Mouse (Mus musculus) neural tube, embryonic 12.5 days (tissue): ENCODE measurements around the gene Hist1h4b. TPM values are rescaled to one million over a fixed set of nuclear protein-coding genes. Genes with fewer than 3 reads are reported as not detected.
"Not testable (repeated sequence)": the region's sequence is repeated elsewhere in the genome, so short reads cannot be mapped to it uniquely, and the experiment has no call there.

Experiments used
- ATAC-seq: fragments of 200-750 bp; cut with Nextera tagmentation; 2 replicates; pipeline ENCODE4 v1.8.0; 2017; ENCODE audit warnings: low read depth, mild to moderate bottlenecking, moderate TSS enrichment, moderate library complexity; ENCODE audit not compliant: low FRiP score
- H3K27ac ChIP-seq: fragments of 300-500 bp; sonication (generic); 2 replicates; pipeline ENCODE4 v1.5.1; 2016
- H3K27me3 ChIP-seq: fragments of 300-500 bp; sonication (generic); replicated peaks from 2 replicates; pipeline ENCODE4 v1.6.1; 2016; ENCODE audit warnings: mild to moderate bottlenecking
- H3K36me3 ChIP-seq: fragments of 300-500 bp; sonication (generic); 2 replicates; pipeline ENCODE4 v1.6.1; 2016; ENCODE audit warnings: mild to moderate bottlenecking
- H3K4me1 ChIP-seq: fragments of 300-500 bp; sonication (generic); 2 replicates; pipeline ENCODE4 v1.6.1; 2016
- H3K4me2 ChIP-seq: fragments of 300-500 bp; sonication (generic); replicated peaks from 2 replicates; pipeline ENCODE4 v1.6.1; 2016; ENCODE audit warnings: mild to moderate bottlenecking
- H3K4me3 ChIP-seq: fragments of 300-500 bp; sonication (generic); 2 replicates; pipeline ENCODE4 v1.5.1; 2016
- H3K9ac ChIP-seq: fragments of 300-500 bp; sonication (generic); 2 replicates; pipeline ENCODE4 v1.6.1; 2016; ENCODE audit warnings: mild to moderate bottlenecking
- H3K9me3 ChIP-seq: fragments of 300-500 bp; sonication (generic); 2 replicates; pipeline ENCODE4 v1.6.1; 2016; ENCODE audit warnings: mild to moderate bottlenecking
- WGBS: fragments of 180-500 bp; shearing (Covaris S2); methylation state at CpG from one replicate; pipeline ENCODE4 v1.1.7; 2016; 5-methylcytosine and 5-hydroxymethylcytosine counted together
- polyA plus RNA-seq: library from polyadenylated mRNA; unstranded; fragments of >200 nt; fragmentation: Nextera tagmentation; extraction: Ambion mirVana; gene quantifications from 2 replicates; pipeline ENCODE4 v1.2.1, GENCODE M21; 2016

Hist1h4b gene
- polyA plus RNA-seq, 1 experiment from 2014 or later, result 4.5 TPM

GRCm38 (mm10) chr13:23743215-23743614 lies 13.6 kb upstream of the Hist1h4b start:
- no peak overlapping the region for H3K27ac ChIP-seq
- no peak for ATAC-seq
- no peak overlapping the region for H3K4me3 ChIP-seq
- H3K9me3 ChIP-seq, result no peaks in the 10 kb centered on the region
- WGBS, result 85% methylated on average over 5 of the region's 5 CpGs
- peaks cover 14% of the 10 kb centered on the region for H3K4me1 ChIP-seq
- H3K27me3 ChIP-seq, result no peaks in the 10 kb centered on the region
- H3K9ac ChIP-seq, result no peak overlapping the region
- H3K36me3 ChIP-seq, result no peaks in the 10 kb centered on the region
- H3K4me2 ChIP-seq, result no peak overlapping the region

- Histone ChIP-seq H3K36me3 (no peaks in the 10 kb centered on the region), H3K27ac (no peak overlapping the region), H3K9me3 (no peaks in the 10 kb centered on the region), H3K27me3 (no peaks in the 10 kb centered on the region), H3K9ac (no peak overlapping the region), H3K4me3 (0 out of 2 replicates have a peak overlapping the region, but pooled peaks have one; percentile 18), H3K4me2 (peak overlapping the region; percentile 60), H3K4me1 (peaks cover 14% of the 10 kb centered on the region)
- no peak for ATAC-seq
- 56% methylated on average over 4 of the region's 4 CpGs for WGBS
These were observed 12.8 kb upstream of the Hist1h4b start for GRCm38 (mm10) chr13:23743963-23744362.

- Histone ChIP-seq H3K27ac (no peak overlapping the region), H3K4me2 (peak overlapping the region; percentile 60), H3K36me3 (no peaks in the 10 kb centered on the region), H3K4me1 (peaks cover 8% of the 10 kb centered on the region; the same call in 1 of the 2 replicates), H3K4me3 (peak overlapping the region; percentile 26), H3K27me3 (no peaks in the 10 kb centered on the region), H3K9ac (peak overlapping the region; percentile 49), H3K9me3 (no peaks in the 10 kb centered on the region)
- no peak for ATAC-seq
- under 1% methylated on average over 24 of the region's 36 CpGs for whole genome bisulfite sequencing
These were observed 12.1 kb upstream of the Hist1h4b start for GRCm38 (mm10) chr13:23744421-23745380.

- Histone ChIP-seq H3K4me2 (peak within 1 kb of the TSS; percentile 60), H3K27ac (peak within 1 kb of the TSS; percentile 94), H3K36me3 (no peaks in the 10 kb centered on the region), H3K4me3 (peak within 1 kb of the TSS; percentile 39), H3K9ac (peak within 1 kb of the TSS; percentile 58), H3K9me3 (no peaks in the 10 kb centered on the region), H3K27me3 (no peaks in the 10 kb centered on the region), H3K4me1 (peaks cover 5% of the 10 kb centered on the region; the same call in 1 of the 2 replicates)
- ATAC-seq, result peak; percentile 69
- whole genome bisulfite sequencing, result under 1% methylated on average over 28 of the region's 28 CpGs
These were observed 11.2 kb upstream of the Hist1h4b start, which contains the start of gene Hist1h3c for GRCm38 (mm10) chr13:23745381-23746161. TSS of gene Hist1h3c (minus strand) at chr13:23745602.

GRCm38 (mm10) chr13:23746201-23747080 lies 10.4 kb upstream of the Hist1h4b start, which contains the start of gene Hist1h2bb:
TSS of gene Hist1h2bb (plus strand) at chr13:23746734.
- peak within 1 kb of the TSS; percentile 60 for H3K4me2 ChIP-seq
- not testable (repeated sequence) for H3K27me3 ChIP-seq, H3K4me1 ChIP-seq, H3K9me3 ChIP-seq, H3K36me3 ChIP-seq
- peak within 1 kb of the TSS; percentile 58 for H3K9ac ChIP-seq
- peak within 1 kb of the TSS; percentile 39 for H3K4me3 ChIP-seq
- H3K27ac ChIP-seq, result peak within 1 kb of the TSS; percentile 94
- peak; percentile 89 for ATAC-seq
- under 1% methylated on average over 47 of the region's 58 CpGs for WGBS

GRCm38 (mm10) chr13:23747081-23747891 lies 9.5 kb upstream of the Hist1h4b start:
- Histone ChIP-seq H3K9me3 (no peaks in the 10 kb centered on the region), H3K27ac (peak overlapping the region; percentile 94), H3K4me2 (peak overlapping the region; percentile 60), H3K36me3 (no peaks in the 10 kb centered on the region), H3K4me1 (peaks cover 5% of the 10 kb centered on the region; the same call in 1 of the 2 replicates), H3K9ac (peak overlapping the region; percentile 38; the same call in 1 of the 2 replicates), H3K4me3 (peak overlapping the region; percentile 29), H3K27me3 (no peaks in the 10 kb centered on the region)
- 2% methylated on average over 13 of the region's 13 CpGs for WGBS
- peak; percentile 8; the same call in 1 of the 2 replicates for ATAC-seq

GRCm38 (mm10) chr13:23747892-23748288 lies 8.9 kb upstream of the Hist1h4b start:
- Histone ChIP-seq H3K36me3 (no peaks in the 10 kb centered on the region), H3K9ac (no peak overlapping the region), H3K27me3 (no peaks in the 10 kb centered on the region), H3K4me2 (peak overlapping the region; percentile 60), H3K4me3 (no peak overlapping the region), H3K9me3 (no peaks in the 10 kb centered on the region), H3K27ac (no peak overlapping the region), H3K4me1 (peaks cover 5% of the 10 kb centered on the region; the same call in 1 of the 2 replicates)
- WGBS, result 8% methylated on average over 4 of the region's 4 CpGs
- no peak for ATAC-seq

GRCm38 (mm10) chr13:23749563-23750121 lies 7.2 kb upstream of the Hist1h4b start:
- Histone ChIP-seq H3K4me3 (no peak overlapping the region), H3K9ac (no peak overlapping the region), H3K4me2 (no peak overlapping the region), H3K27me3 (no peaks in the 10 kb centered on the region), H3K9me3 (no peaks in the 10 kb centered on the region), H3K27ac (no peak overlapping the region), H3K4me1 (peaks cover 5% of the 10 kb centered on the region; the same call in 1 of the 2 replicates), H3K36me3 (no peaks in the 10 kb centered on the region)
- ATAC-seq, result no peak
- WGBS, result 92% methylated on average over 5 of the region's 5 CpGs

GRCm38 (mm10) chr13:23750839-23751477 lies 5.9 kb upstream of the Hist1h4b start, which contains the start of gene Hist1h2ab:
TSS of gene Hist1h2ab (plus strand) at chr13:23751126.
- H3K9me3 ChIP-seq, H3K27me3 ChIP-seq, H3K4me1 ChIP-seq, H3K36me3 ChIP-seq: not testable (repeated sequence)
- under 1% methylated on average over 32 of the region's 47 CpGs for WGBS
- peak within 1 kb of the TSS; percentile 35 for H3K4me3 ChIP-seq
- H3K27ac ChIP-seq, result peak within 1 kb of the TSS; percentile 82
- peak; percentile 34 for ATAC-seq
- H3K9ac ChIP-seq, result peak within 1 kb of the TSS; percentile 55; the same call in 1 of the 2 replicates
- H3K4me2 ChIP-seq, result peak within 1 kb of the TSS; percentile 64

- Histone ChIP-seq H3K36me3 (no peaks in the 10 kb centered on the region), H3K4me3 (peak overlapping the region; percentile 35), H3K4me1 (peaks cover 5% of the 10 kb centered on the region; the same call in 1 of the 2 replicates), H3K9ac (peak overlapping the region; percentile 55; the same call in 1 of the 2 replicates), H3K27ac (peak overlapping the region; percentile 32; the same call in 1 of the 2 replicates), H3K9me3 (no peaks in the 10 kb centered on the region), H3K4me2 (peak overlapping the region; percentile 64), H3K27me3 (no peaks in the 10 kb centered on the region)
- under 1% methylated on average over 11 of the region's 11 CpGs for WGBS
- ATAC-seq, result 0 out of 2 replicates have a peak, but pooled peaks have one; percentile 27
These were observed 5.3 kb upstream of the Hist1h4b start for GRCm38 (mm10) chr13:23751478-23751956.
